Mouse (Mus musculus) CH12.LX (cell line): ENCODE data around the gene Mknk2. TPM values are rescaled to one million over a fixed set of nuclear protein-coding genes. Genes with fewer than 3 reads are reported as not detected.

Experiments used
- DNase-seq: peaks from one replicate; pipeline ENCODE4 v3.0.0-alpha.2; 2013; ENCODE audit errors: extremely low read depth
- H3K27ac ChIP-seq: 2 replicates; pipeline ENCODE4 v1.5.1; 2012; ENCODE audit warnings: low read depth, mild to moderate bottlenecking, control low read depth, moderate library complexity; ENCODE audit not compliant: insufficient read depth
- H3K27me3 ChIP-seq: replicated peaks from 2 replicates; pipeline ENCODE3; 2012; ENCODE audit warnings: inconsistent platforms
- H3K36me3 ChIP-seq, 2 experiments: replicated peaks in 1 of 2; 2 replicates each; pipeline versions ENCODE3 to v1.6.1; 2012; ENCODE audit warnings: inconsistent platforms in 1 of 2, low read length in 1 of 2, mild to moderate bottlenecking in 1 of 2, mixed read lengths in 1 of 2, moderate library complexity in 1 of 2; ENCODE audit not compliant: control insufficient read depth in 1 of 2, insufficient read depth in 1 of 2
- H3K4me1 ChIP-seq, 2 experiments: 2 replicates each; pipeline ENCODE4 v1.6.1; 2012; ENCODE audit warnings: inconsistent platforms in 1 of 2, moderate library complexity in 1 of 2; ENCODE audit not compliant: insufficient read depth in 2 of 2, control insufficient read depth in 1 of 2
- H3K4me2 ChIP-seq: 2 replicates; pipeline ENCODE4 v1.6.1; 2012; ENCODE audit warnings: low read depth, mild to moderate bottlenecking, control low read depth; ENCODE audit not compliant: poor library complexity, insufficient read depth, severe bottlenecking
- H3K4me3 ChIP-seq, 3 experiments: fragments of 150-350 bp in 1 of 3; sonication (generic) in 1 of 3; replicated peaks in 1 of 3; 2 replicates each; pipeline versions ENCODE3 to v1.5.1; 2011 to 2012; ENCODE audit warnings: low read depth in 2 of 3, low read length in 2 of 3, mild to moderate bottlenecking in 2 of 3, moderate library complexity in 2 of 3, control low read depth in 1 of 3, improper control_type of control experiment in 1 of 3, inconsistent platforms in 1 of 3, mixed read lengths in 1 of 3; ENCODE audit not compliant: poor library complexity in 1 of 3
- H3K79me2 ChIP-seq: replicated peaks from 2 replicates; pipeline ENCODE4 v1.6.1; 2012; ENCODE audit warnings: mild to moderate bottlenecking, moderate library complexity; ENCODE audit not compliant: control insufficient read depth, poor library complexity, insufficient read depth, severe bottlenecking; ENCODE audit errors: extremely low read depth
- H3K9ac ChIP-seq: 2 replicates; pipeline ENCODE4 v1.6.1; 2012; ENCODE audit warnings: low read depth, mild to moderate bottlenecking, control low read depth, moderate library complexity; ENCODE audit not compliant: insufficient read depth
- H3K9me3 ChIP-seq: replicated peaks from 2 replicates; pipeline ENCODE3; 2012; ENCODE audit warnings: low read length, inconsistent platforms, mixed read lengths
- CHD2 ChIP-seq: IDR thresholded peaks from 2 replicates; pipeline ENCODE4 v1.6.1; 2011; ENCODE audit warnings: low read length, improper control_type of control experiment
- CTCF ChIP-seq, 2 experiments: IDR thresholded peaks in 1 of 2; conservative IDR thresholded peaks in 1 of 2; 2 replicates each; pipeline ENCODE4 v1.5.1; 2011 to 2012; ENCODE audit warnings: low read depth in 2 of 2, low read length in 2 of 2, improper control_type of control experiment in 1 of 2, inconsistent platforms in 1 of 2, mild to moderate bottlenecking in 1 of 2, moderate library complexity in 1 of 2
- EP300 ChIP-seq: IDR thresholded peaks from 2 replicates; pipeline ENCODE4 v1.6.1; 2011; ENCODE audit warnings: low read length, improper control_type of control experiment
- GABPA ChIP-seq: IDR thresholded peaks from 2 replicates; pipeline ENCODE4 v1.6.1; 2012; ENCODE audit warnings: low read depth, low read length, improper control_type of control experiment, inconsistent platforms; ENCODE audit not compliant: insufficient replicate concordance
- HCFC1 ChIP-seq: IDR thresholded peaks from 2 replicates; pipeline ENCODE4 v1.6.1; 2012; ENCODE audit warnings: low read depth, mild to moderate bottlenecking, inconsistent platforms, low read length, improper control_type of control experiment
- JUN ChIP-seq: IDR thresholded peaks from 2 replicates; pipeline ENCODE4 v1.6.1; 2011; ENCODE audit warnings: low read depth, mild to moderate bottlenecking, low read length, improper control_type of control experiment, moderate library complexity; ENCODE audit not compliant: insufficient read depth
- JUND ChIP-seq: conservative IDR thresholded peaks from 2 replicates; pipeline ENCODE4 v1.6.1; 2011; ENCODE audit warnings: low read depth, low read length, improper control_type of control experiment
- KAT2A ChIP-seq: IDR thresholded peaks from 2 replicates; pipeline ENCODE4 v1.6.1; 2012; ENCODE audit warnings: low read length, improper control_type of control experiment, inconsistent platforms; ENCODE audit not compliant: insufficient replicate concordance
- MAFK ChIP-seq: IDR thresholded peaks from 2 replicates; pipeline ENCODE4 v1.6.1; 2011; ENCODE audit warnings: low read length, improper control_type of control experiment; ENCODE audit not compliant: insufficient replicate concordance
- MAX ChIP-seq: IDR thresholded peaks from 2 replicates; pipeline ENCODE4 v1.6.1; 2011; ENCODE audit warnings: low read length, improper control_type of control experiment
- MAZ ChIP-seq: IDR thresholded peaks from 2 replicates; pipeline ENCODE4 v1.6.1; 2012; ENCODE audit warnings: low read depth, mild to moderate bottlenecking, inconsistent platforms, low read length, improper control_type of control experiment, moderate library complexity
- MYC ChIP-seq: IDR thresholded peaks from 2 replicates; pipeline ENCODE4 v1.6.1; 2011; ENCODE audit warnings: low read depth, mild to moderate bottlenecking, improper control_type of control experiment, low read length
- POLR2A ChIP-seq: IDR thresholded peaks from 2 replicates; pipeline ENCODE4 v1.6.1; 2011; ENCODE audit warnings: low read depth, mild to moderate bottlenecking, improper control_type of control experiment, low read length
- RAD21 ChIP-seq: IDR thresholded peaks from 2 replicates; pipeline ENCODE4 v1.6.1; 2011; ENCODE audit warnings: low read depth, mild to moderate bottlenecking, low read length, improper control_type of control experiment, moderate library complexity
- SIN3A ChIP-seq: IDR thresholded peaks from 2 replicates; pipeline ENCODE4 v1.6.1; 2012; ENCODE audit warnings: low read length, improper control_type of control experiment, inconsistent platforms
- SMC3 ChIP-seq: IDR thresholded peaks from 2 replicates; pipeline ENCODE4 v1.6.1; 2011; ENCODE audit warnings: low read depth, low read length, improper control_type of control experiment
- TBP ChIP-seq: conservative IDR thresholded peaks from 2 replicates; pipeline ENCODE4 v1.6.1; 2011; ENCODE audit warnings: low read depth, low read length, improper control_type of control experiment
- TCF12 ChIP-seq: IDR thresholded peaks from 2 replicates; pipeline ENCODE4 v1.6.1; 2014; ENCODE audit warnings: low read depth, mild to moderate bottlenecking, inconsistent platforms, low read length, improper control_type of control experiment
- UBTF ChIP-seq: IDR thresholded peaks from 2 replicates; pipeline ENCODE4 v1.6.1; 2012; ENCODE audit warnings: low read depth, mild to moderate bottlenecking, inconsistent platforms, low read length, improper control_type of control experiment, moderate library complexity
- USF2 ChIP-seq: conservative IDR thresholded peaks from 2 replicates; pipeline ENCODE4 v1.6.1; 2011; ENCODE audit warnings: low read depth, low read length, improper control_type of control experiment
- ZC3H11A ChIP-seq: IDR thresholded peaks from 2 replicates; pipeline ENCODE4 v1.6.1; 2012; ENCODE audit warnings: low read depth, mild to moderate bottlenecking, inconsistent platforms, low read length, improper control_type of control experiment
- ZNF384 ChIP-seq: IDR thresholded peaks from 2 replicates; pipeline ENCODE4 v1.6.1; 2012; ENCODE audit warnings: low read depth, low read length, improper control_type of control experiment, inconsistent platforms
- dilution Hi-C: fragments of 300-500 bp; cut with MboI; formaldehyde crosslinking; loops from 2 replicates; pipeline ENCODE4 v1.14.3; 2020; ENCODE audit warnings: low sequenced_read_pairs; ENCODE audit not compliant: extremely low pct_unique_long_range_greater_than_20kb, extremely low pct_ligation_motif_present
- in situ Hi-C: fragments of 300-500 bp; cut with MboI; formaldehyde crosslinking; loops from 3 replicates; pipeline ENCODE4 v1.14.3; 2019; ENCODE audit warnings: low sequenced_read_pairs, low pct_ligation_motif_present, low pct_unique_long_range_greater_than_20kb, mixed read lengths
- polyA plus RNA-seq: library from polyadenylated mRNA; unstranded; fragments of >175 nt; gene quantifications from 2 replicates; pipeline ENCODE4 v1.2.1, GENCODE M21; 2012; ENCODE audit warnings: low read depth; ENCODE audit not compliant: insufficient read length
- total RNA-seq, 2 experiments: library from RNA; depleted of rRNA; stranded (reverse); fragments of 300-350 nt in 1 of 2; fragments of >200 nt in 1 of 2; gene quantifications; 2 replicates each; pipeline ENCODE4 v1.2.3; 2012 to 2014

Gene Mknk2
- total and polyA plus RNA-seq, 3 experiments: 91.5 to 199 (median 138) TPM

GRCm38 (mm10) chr10:80687850-80688249 lies 9.9 kb upstream of the Mknk2 start:
- in situ Hi-C loops: loop anchor here (5.0 to 25.0 kb wide), 2 partner anchors 111 to 251 kb away; partner anchors contain the start of genes Klf16 and Tcf3
- Histone ChIP-seq H3K27ac (no peak overlapping the region), H3K27me3 (no peaks in the 10 kb centered on the region), H3K4me1 (peaks cover 21 to 58% of the 10 kb centered on the region in 2 experiments), H3K4me2 (no peak overlapping the region), H3K36me3 (peaks cover 51 to 84% of the 10 kb centered on the region in 2 experiments), H3K4me3 (no peak overlapping the region), H3K79me2 (peaks cover under 1% of the 10 kb centered on the region; the same call in 1 of the 2 replicates), H3K9me3 (no peaks in the 10 kb centered on the region), H3K9ac (no peak overlapping the region)
- dilution Hi-C loops: no loop called here
- no peak for DNase-seq
- TF ChIP-seq MAX (no peak), MAFK (no peak), SIN3A (no peak), UBTF (no peak), RAD21 (peak; percentile 72), HCFC1 (no peak), CTCF (conservative IDR thresholded peaks at IDR 0.05 in 1 of 2, IDR thresholded peaks at IDR 0.05 in 1 of 2; ENCODE audit: low read depth in 2 of 2, low read length in 2 of 2) (peak; percentile 23 to 72; a peak in 2 of 4 replicates), ZC3H11A (no peak), SMC3 (peak; percentile 68)

DNA sequence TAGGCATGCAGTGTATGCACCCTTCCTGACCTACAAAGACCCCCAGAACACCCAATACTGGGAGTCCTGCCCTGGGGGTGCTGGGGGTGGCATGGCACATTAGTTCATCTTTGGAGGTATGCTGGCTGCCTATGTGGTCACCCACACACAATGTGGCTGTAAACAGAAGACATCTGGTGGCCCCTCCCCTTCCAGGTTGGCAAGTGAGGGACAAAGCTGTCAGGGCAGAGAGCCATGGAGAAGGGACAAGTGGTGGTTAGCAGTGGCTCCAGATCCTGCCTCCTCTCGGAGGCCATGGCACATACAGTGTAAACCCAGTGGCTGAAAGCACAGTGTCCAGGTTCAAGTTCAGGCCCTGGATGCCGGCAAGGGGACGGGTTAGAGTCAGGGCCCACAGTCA lies 8.7 kb upstream of the Mknk2 start:
- Histone ChIP-seq H3K79me2 (no peaks in the 10 kb centered on the region; the same call in 1 of the 2 replicates), H3K4me1 (peaks cover 10 to 55% of the 10 kb centered on the region in 2 experiments), H3K4me3 (no peak overlapping the region), H3K27me3 (no peaks in the 10 kb centered on the region), H3K36me3 (peaks cover 51 to 82% of the 10 kb centered on the region in 2 experiments), H3K9ac (no peak overlapping the region), H3K9me3 (no peaks in the 10 kb centered on the region), H3K4me2 (no peak overlapping the region), H3K27ac (no peak overlapping the region)
- in situ Hi-C loops: loop anchor here (5.0 to 25.0 kb wide), 2 partner anchors 109 to 249 kb away; partner anchors contain the start of genes Klf16 and Tcf3
- TF ChIP-seq EP300 (no peak), CHD2 (no peak), MAZ (no peak), JUND (no peak), ZC3H11A (no peak), KAT2A (no peak), USF2 (no peak), RAD21 (no peak), POLR2A (no peak), TBP (no peak), GABPA (no peak), JUN (no peak), ZNF384 (no peak), SMC3 (no peak), UBTF (no peak), TCF12 (no peak), MYC (no peak)
- no peak for DNase-seq
- dilution Hi-C loops: no loop called here
